Mouse (Mus musculus) thymus, adult 2 months (tissue): ENCODE data around the gene L3mbtl1. TPM values are rescaled to one million over a fixed set of nuclear protein-coding genes. Genes with fewer than 3 reads are reported as not detected.
"Not testable (repeated sequence)": the region's sequence is repeated elsewhere in the genome, so short reads cannot be mapped to it uniquely, and the experiment has no call there.

Source experiments
- DNase-seq: peaks from one replicate; pipeline ENCODE4 v3.0.0; 2021
- H3K27ac ChIP-seq: fragments of 200-500 bp; 2 replicates; pipeline ENCODE4 v1.5.1; 2012; ENCODE audit warnings: low read length, control low read depth; ENCODE audit not compliant: control insufficient read depth, insufficient read depth
- H3K27me3 ChIP-seq: fragments of 200-500 bp; 2 replicates; pipeline ENCODE4 v1.6.1; 2012; ENCODE audit warnings: mild to moderate bottlenecking, low read length, moderate library complexity, mixed read lengths; ENCODE audit not compliant: control insufficient read depth, insufficient read depth
- H3K36me3 ChIP-seq: fragments of 200-500 bp; 2 replicates; pipeline ENCODE4 v1.6.1; 2012; ENCODE audit warnings: mild to moderate bottlenecking, low read length, moderate library complexity; ENCODE audit not compliant: control insufficient read depth, insufficient read depth
- H3K4me1 ChIP-seq: fragments of 200-500 bp; replicated peaks from 2 replicates; pipeline ENCODE4 v1.6.1; 2012; ENCODE audit warnings: low read length; ENCODE audit not compliant: control insufficient read depth, insufficient read depth
- H3K4me3 ChIP-seq: fragments of 200-500 bp; 2 replicates; pipeline ENCODE4 v1.5.1; 2012; ENCODE audit warnings: mild to moderate bottlenecking, low read length, control low read depth, moderate library complexity; ENCODE audit not compliant: control insufficient read depth, insufficient read depth
- CTCF ChIP-seq: fragments of 200-500 bp; IDR thresholded peaks from 2 replicates; pipeline ENCODE4 v1.5.1; 2012; ENCODE audit warnings: mild to moderate bottlenecking, control low read depth, low read length, moderate library complexity, borderline replicate concordance; ENCODE audit not compliant: control insufficient read depth, poor library complexity, insufficient read depth; ENCODE audit errors: extremely low read depth
- POLR2A ChIP-seq: fragments of 200-500 bp; IDR thresholded peaks from 2 replicates; pipeline ENCODE4 v1.6.1; 2012; ENCODE audit warnings: mild to moderate bottlenecking, low read length, control low read depth, moderate library complexity; ENCODE audit not compliant: control insufficient read depth, poor library complexity, insufficient read depth; ENCODE audit errors: extremely low read depth
- WGBS: fragments of 180-500 bp; shearing (Covaris S2); methylation state at CpG from one replicate; pipeline ENCODE4 v1.1.7; 2018; 5-methylcytosine and 5-hydroxymethylcytosine counted together
- polyA plus RNA-seq: library from polyadenylated mRNA; depleted of rRNA; stranded (reverse); fragments of >200 nt; gene quantifications from 2 replicates; pipeline ENCODE4 v1.2.3, GENCODE M21; 2012; rRNA removed

L3mbtl1 gene
- 0.19 and 0.36 TPM in 2 replicates for polyA plus RNA-seq

- TF ChIP-seq POLR2A (no peak), CTCF (no peak)
- WGBS, result 2% methylated on average over 40 of the region's 40 CpGs
- Histone ChIP-seq H3K4me1 (no peaks in the 10 kb centered on the region), H3K4me3 (0 out of 2 replicates have a peak within 1 kb of the TSS, but pooled peaks have one; percentile 19), H3K27ac (no peak within 1 kb of the TSS), H3K36me3 (peaks cover 17% of the 10 kb centered on the region), H3K27me3 (no peaks in the 10 kb centered on the region; the same call in 1 of the 2 replicates)
- peak; percentile 15 for DNase-seq
Measured at GRCm38 (mm10) chr2:162943148-162943846, at the start of gene L3mbtl1. TSS of gene L3mbtl1 (plus strand) at chr2:162943472.

DNA sequence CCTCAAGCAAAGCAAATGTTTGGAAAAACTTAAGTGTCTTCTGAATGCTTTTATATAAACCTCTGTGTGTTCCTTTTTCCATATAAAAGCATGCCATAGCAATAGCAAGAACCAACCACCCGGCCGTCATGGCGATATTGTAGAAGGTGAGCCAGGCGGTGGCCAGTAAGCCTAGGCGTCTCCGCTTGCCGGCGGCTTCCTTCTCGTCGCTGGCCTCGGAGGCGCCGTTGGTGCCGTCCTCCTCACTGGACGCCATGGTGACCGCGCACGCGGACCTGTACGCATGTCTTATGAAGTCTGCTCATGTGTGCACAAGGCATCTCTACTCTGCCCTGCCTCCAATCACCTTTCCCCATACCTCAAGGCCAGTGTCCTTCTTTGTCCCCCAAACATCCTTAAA, 44.0 kb upstream of the L3mbtl1 start:
- not testable (repeated sequence) for H3K4me3 ChIP-seq, H3K4me1 ChIP-seq, DNase-seq, H3K27ac ChIP-seq, H3K36me3 ChIP-seq, H3K27me3 ChIP-seq
- WGBS, result 91% methylated on average over 20 of the region's 20 CpGs

DNA sequence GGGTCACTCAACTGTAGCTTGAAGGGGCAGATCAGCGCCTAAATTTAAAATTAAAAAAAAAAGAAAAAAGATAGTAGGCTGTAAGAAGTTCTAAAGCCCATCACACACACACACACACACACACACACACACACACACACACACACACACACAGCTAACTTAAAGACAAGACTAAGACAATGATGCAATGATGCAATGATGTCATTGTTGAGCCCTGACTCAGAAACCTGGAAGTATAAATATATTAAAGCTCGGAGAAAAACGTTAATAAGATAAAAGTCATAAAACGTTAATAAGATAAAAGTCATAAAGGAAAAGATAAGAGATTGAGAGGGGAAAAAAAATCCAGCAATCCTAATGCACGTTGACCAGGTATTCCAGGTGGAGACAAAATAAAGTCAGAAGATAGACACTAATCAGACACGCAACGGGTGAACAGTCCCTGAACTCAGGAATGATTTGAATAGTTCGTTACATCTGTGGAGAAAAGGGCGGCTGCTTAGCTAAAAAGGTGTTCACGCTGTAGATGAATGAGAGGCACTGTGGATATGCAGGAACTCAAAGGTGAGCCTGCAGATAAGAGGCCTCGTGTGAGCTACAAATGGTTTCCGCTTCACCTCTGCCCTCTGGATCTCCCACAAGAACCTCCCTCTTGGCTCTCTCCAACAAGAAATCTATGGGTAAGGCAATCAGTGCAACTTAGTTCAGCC, 43.2 kb upstream of the L3mbtl1 start:
- no peaks in the 10 kb centered on the region for H3K27me3 ChIP-seq
- H3K36me3 ChIP-seq, result no peaks in the 10 kb centered on the region
- no peak overlapping the region for H3K27ac ChIP-seq
- DNase-seq, result no peak
- no peak for TF ChIP-seq POLR2A
- no peak for TF ChIP-seq CTCF
- no peaks in the 10 kb centered on the region for H3K4me1 ChIP-seq
- 79% methylated on average over 12 of the region's 12 CpGs for WGBS
- no peak overlapping the region for H3K4me3 ChIP-seq

DNA sequence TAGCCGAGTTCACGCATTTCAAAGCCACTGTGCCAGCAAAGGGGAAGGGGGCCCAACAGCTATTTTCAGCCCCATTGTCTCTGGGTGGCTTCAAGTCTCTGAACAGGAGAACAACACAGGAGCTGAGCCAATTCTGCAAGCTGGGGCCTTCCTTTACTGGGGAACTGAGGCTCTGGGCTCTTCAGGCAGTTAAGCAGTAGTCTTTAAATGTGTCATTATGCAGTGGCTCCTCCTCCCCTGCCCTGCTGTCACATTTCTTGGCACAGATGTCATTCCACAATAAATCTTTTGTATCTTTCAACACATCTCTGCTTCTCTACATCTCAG, 42.7 kb upstream of the L3mbtl1 start:
- H3K4me3 ChIP-seq, result no peak overlapping the region
- H3K27me3 ChIP-seq, result no peaks in the 10 kb centered on the region
- H3K4me1 ChIP-seq, result no peaks in the 10 kb centered on the region
- no peak for TF ChIP-seq POLR2A
- no peak for TF ChIP-seq CTCF
- DNase-seq, result no peak
- no peaks in the 10 kb centered on the region for H3K36me3 ChIP-seq
- no peak overlapping the region for H3K27ac ChIP-seq
- WGBS, result 49% methylated on average over 2 of the region's 2 CpGs

- 86% methylated on average over 4 of the region's 4 CpGs for WGBS
Measured at GRCm38 (mm10) chr2:162905902-162906301, 37.4 kb upstream of the L3mbtl1 start.

DNA sequence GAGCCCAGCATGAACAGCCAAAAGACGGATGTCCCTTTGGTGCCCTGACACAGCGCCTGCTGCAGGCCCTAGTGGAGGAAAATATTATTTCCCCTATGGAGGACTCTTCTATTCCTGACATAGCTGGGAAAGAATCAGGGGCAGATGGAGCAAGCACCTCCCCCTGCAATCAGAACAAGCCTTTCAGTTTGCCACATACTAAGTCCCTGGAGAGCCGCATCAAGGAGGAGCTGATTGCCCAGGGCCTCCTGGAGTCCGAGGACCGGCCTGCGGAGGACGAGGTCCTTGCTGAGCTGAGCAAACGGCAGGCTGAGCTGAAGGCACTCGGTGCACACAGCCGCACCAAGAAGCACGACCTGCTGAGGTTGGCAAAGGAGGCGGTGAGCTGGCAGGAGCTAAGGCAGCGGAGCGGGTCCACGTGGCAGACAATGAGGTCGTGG, 35.2 kb upstream of the L3mbtl1 start:
- no peak overlapping the region for H3K27ac ChIP-seq
- no peaks in the 10 kb centered on the region for H3K36me3 ChIP-seq
- no peaks in the 10 kb centered on the region for H3K27me3 ChIP-seq
- TF ChIP-seq CTCF (no peak), POLR2A (no peak)
- DNase-seq, result no peak
- H3K4me1 ChIP-seq, result no peaks in the 10 kb centered on the region
- no peak overlapping the region for H3K4me3 ChIP-seq
- 75% methylated on average over 16 of the region's 16 CpGs for WGBS

More at GRCm38 (mm10) chr2:162905902-162906301, 37.4 kb upstream of the L3mbtl1 start:
- Histone ChIP-seq H3K27me3 (no peaks in the 10 kb centered on the region), H3K4me1 (no peaks in the 10 kb centered on the region), H3K36me3 (no peaks in the 10 kb centered on the region), H3K27ac (no peak overlapping the region), H3K4me3 (no peak overlapping the region)
- no peak for TF ChIP-seq CTCF
- TF ChIP-seq POLR2A, result no peak
- no peak for DNase-seq

DNA sequence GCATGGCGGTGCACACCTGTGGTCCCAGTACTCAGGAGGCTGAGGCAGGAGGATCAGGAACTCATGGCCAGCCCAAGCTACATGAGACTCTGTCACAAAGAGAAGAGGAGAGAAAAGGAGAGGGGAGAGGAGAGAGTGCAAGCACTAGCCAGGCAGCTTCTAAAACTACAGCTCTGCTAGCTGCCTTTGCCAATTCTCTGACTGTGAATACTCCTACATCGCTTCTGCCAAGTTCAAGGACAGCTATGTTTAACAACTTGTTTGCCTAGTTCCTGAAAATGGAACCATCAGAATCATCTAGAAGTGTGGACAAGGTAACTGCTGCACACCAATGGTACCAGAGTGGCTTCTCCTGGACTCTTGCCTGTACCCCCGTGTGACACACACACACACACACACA, 29.2 kb upstream of the L3mbtl1 start:
- no peak for DNase-seq
- H3K27ac ChIP-seq, result no peak overlapping the region
- H3K27me3 ChIP-seq, result no peaks in the 10 kb centered on the region
- H3K4me3 ChIP-seq, result no peak overlapping the region
- H3K4me1 ChIP-seq, result no peaks in the 10 kb centered on the region
- H3K36me3 ChIP-seq, result no peaks in the 10 kb centered on the region
- TF ChIP-seq POLR2A, result no peak
- no peak for TF ChIP-seq CTCF
- WGBS, result 83% methylated on average over 3 of the region's 3 CpGs
